Mouse (Mus musculus) CH12.LX (cell line): ENCODE results near the gene Il4.

Source experiments
- CTCF ChIP-seq, 2 experiments: IDR thresholded peaks in 1 of 2; conservative IDR thresholded peaks in 1 of 2; 2 replicates each; pipeline ENCODE4 v1.5.1; 2011 to 2012; ENCODE audit warnings: low read depth in 2 of 2, low read length in 2 of 2, improper control_type of control experiment in 1 of 2, inconsistent platforms in 1 of 2, mild to moderate bottlenecking in 1 of 2, moderate library complexity in 1 of 2
- EP300 ChIP-seq: IDR thresholded peaks from 2 replicates; pipeline ENCODE4 v1.6.1; 2011; ENCODE audit warnings: low read length, improper control_type of control experiment
- HCFC1 ChIP-seq: IDR thresholded peaks from 2 replicates; pipeline ENCODE4 v1.6.1; 2012; ENCODE audit warnings: low read depth, mild to moderate bottlenecking, inconsistent platforms, low read length, improper control_type of control experiment
- MAZ ChIP-seq: IDR thresholded peaks from 2 replicates; pipeline ENCODE4 v1.6.1; 2012; ENCODE audit warnings: low read depth, mild to moderate bottlenecking, inconsistent platforms, low read length, improper control_type of control experiment, moderate library complexity
- NRF1 ChIP-seq: IDR thresholded peaks from 2 replicates; pipeline ENCODE4 v1.6.1; 2014; ENCODE audit warnings: low read depth, mild to moderate bottlenecking, inconsistent platforms, low read length, improper control_type of control experiment, moderate library complexity
- POLR2A ChIP-seq: IDR thresholded peaks from 2 replicates; pipeline ENCODE4 v1.6.1; 2011; ENCODE audit warnings: low read depth, mild to moderate bottlenecking, improper control_type of control experiment, low read length
- UBTF ChIP-seq: IDR thresholded peaks from 2 replicates; pipeline ENCODE4 v1.6.1; 2012; ENCODE audit warnings: low read depth, mild to moderate bottlenecking, inconsistent platforms, low read length, improper control_type of control experiment, moderate library complexity
- ZKSCAN1 ChIP-seq: IDR thresholded peaks from 2 replicates; pipeline ENCODE4 v1.6.1; 2012; ENCODE audit warnings: low read depth, inconsistent platforms, low read length, improper control_type of control experiment, borderline replicate concordance

GRCm38 (mm10) chr11:53636183-53636646, 17.7 kb upstream of the Il4 start:
- TF ChIP-seq ZKSCAN1 (no peak), CTCF (conservative IDR thresholded peaks at IDR 0.05 in 1 of 2, IDR thresholded peaks at IDR 0.05 in 1 of 2; ENCODE audit: low read depth in 2 of 2, low read length in 2 of 2) (0 out of 4 replicates have a peak, but pooled peaks of 1 of the 2 experiments have one; percentile 9), HCFC1 (no peak; the same call in 1 of the 2 replicates), MAZ (0 out of 2 replicates have a peak, but pooled peaks have one; percentile 13), UBTF (no peak), EP300 (0 out of 2 replicates have a peak, but pooled peaks have one; percentile 13), POLR2A (peak; percentile 45; the same call in 1 of the 2 replicates), NRF1 (peak; percentile 52)
